Mouse (Mus musculus) NIH3T3 (cell line): ENCODE measurements around the gene Tmem30b.
"Not testable (repeated sequence)": the region's sequence is repeated elsewhere in the genome, so short reads cannot be mapped to it uniquely, and the experiment has no call there.

ENCODE experiments used
- DNase-seq: peaks from one replicate; pipeline ENCODE4 v3.0.0-alpha.2; 2012; ENCODE audit warnings: low read depth

Tmem30b gene

GRCm38 (mm10) chr12:73558525-73559195, 12.5 kb upstream of the Tmem30b start:
- no peak for DNase-seq

GRCm38 (mm10) chr12:73554155-73554554, 8.0 kb upstream of the Tmem30b start:
- peak; percentile 93 for DNase-seq

GRCm38 (mm10) chr12:73548259-73548658, 2.1 kb upstream of the Tmem30b start:
- DNase-seq, result no peak

GRCm38 (mm10) chr12:73547646-73548045, 1.5 kb upstream of the Tmem30b start:
- no peak for DNase-seq

GRCm38 (mm10) chr12:73545672-73546085, 513 bp downstream of the Tmem30b start:
- DNase-seq, result no peak

- DNase-seq, result no peak
Measured at GRCm38 (mm10) chr12:73544736-73545671, 1.2 kb downstream of the Tmem30b start.

GRCm38 (mm10) chr12:73543191-73543590, 3.0 kb downstream of the Tmem30b start:
- no peak for DNase-seq

- no peak for DNase-seq
Measured at GRCm38 (mm10) chr12:73540402-73540801, 5.8 kb downstream of the Tmem30b start.

- peak; percentile 97 for DNase-seq
Measured at GRCm38 (mm10) chr12:73539151-73539550, 7.0 kb downstream of the Tmem30b start.

- DNase-seq, result not testable (repeated sequence)
Measured at GRCm38 (mm10) chr12:73538139-73538508, 8.1 kb downstream of the Tmem30b start.

GRCm38 (mm10) chr12:73537499-73538138, 8.6 kb downstream of the Tmem30b start:
- DNase-seq, result no peak

GRCm38 (mm10) chr12:73534591-73534990, 11.6 kb downstream of the Tmem30b start:
- peak; percentile 89 for DNase-seq

- peak; percentile 98 for DNase-seq
Measured at GRCm38 (mm10) chr12:73531889-73532479, 14.2 kb downstream of the Tmem30b start.

- no peak for DNase-seq
Measured at GRCm38 (mm10) chr12:73529590-73529989, 16.6 kb downstream of the Tmem30b start.

- DNase-seq, result peak; percentile 60
Measured at GRCm38 (mm10) chr12:73529131-73529530, 17.1 kb downstream of the Tmem30b start.

- DNase-seq, result not testable (repeated sequence)
Measured at GRCm38 (mm10) chr12:73528142-73528541, 18.1 kb downstream of the Tmem30b start.

GRCm38 (mm10) chr12:73525254-73525885, 20.8 kb downstream of the Tmem30b start:
- DNase-seq, result peak; percentile 50

GRCm38 (mm10) chr12:73523066-73523465, 23.1 kb downstream of the Tmem30b start:
- DNase-seq, result no peak

GRCm38 (mm10) chr12:73521944-73522343, 24.2 kb downstream of the Tmem30b start:
- no peak for DNase-seq

- no peak for DNase-seq
Measured at GRCm38 (mm10) chr12:73521238-73521841, 24.9 kb downstream of the Tmem30b start.

GRCm38 (mm10) chr12:73517768-73518167, 28.4 kb downstream of the Tmem30b start:
- no peak for DNase-seq
